Mouse (Mus musculus) lung, adult 2 months (tissue): ENCODE results near the gene Efna3. TPM values are rescaled to one million over a fixed set of nuclear protein-coding genes. Genes with fewer than 3 reads are reported as not detected.

Experiments
- DNase-seq: peaks from one replicate; pipeline ENCODE4 v3.0.0; 2022
- H3K4me1 ChIP-seq: fragments of 200-500 bp; 2 replicates; pipeline ENCODE4 v1.6.1; 2011; ENCODE audit warnings: low read length; ENCODE audit not compliant: control insufficient read depth, insufficient read depth
- H3K4me3 ChIP-seq: fragments of 200-500 bp; replicated peaks from 2 replicates; pipeline ENCODE3; 2011; ENCODE audit warnings: low read depth, mild to moderate bottlenecking, control low read depth, low read length; ENCODE audit errors: extremely low read depth
- CTCF ChIP-seq: fragments of 200-500 bp; IDR thresholded peaks from 2 replicates; pipeline ENCODE4 v1.5.1; 2011; ENCODE audit warnings: mild to moderate bottlenecking, low read length, control low read depth; ENCODE audit not compliant: insufficient read depth
- POLR2A ChIP-seq: fragments of 200-500 bp; IDR thresholded peaks from 2 replicates; pipeline ENCODE4 v1.6.1; 2011; ENCODE audit warnings: low read depth, mild to moderate bottlenecking, control low read depth, low read length, borderline replicate concordance; ENCODE audit errors: extremely low read depth
- WGBS: fragments of 180-500 bp; shearing (Covaris S2); methylation state at CpG from one replicate; pipeline ENCODE4 v1.1.7; 2018; 5-methylcytosine and 5-hydroxymethylcytosine counted together
- polyA plus RNA-seq: library from polyadenylated mRNA; depleted of rRNA; stranded (reverse); fragments of >200 nt; gene quantifications from 2 replicates; pipeline ENCODE4 v1.2.3, GENCODE M21; 2012

Efna3 gene
- polyA plus RNA-seq, 1 experiment = 20.3 TPM

DNA sequence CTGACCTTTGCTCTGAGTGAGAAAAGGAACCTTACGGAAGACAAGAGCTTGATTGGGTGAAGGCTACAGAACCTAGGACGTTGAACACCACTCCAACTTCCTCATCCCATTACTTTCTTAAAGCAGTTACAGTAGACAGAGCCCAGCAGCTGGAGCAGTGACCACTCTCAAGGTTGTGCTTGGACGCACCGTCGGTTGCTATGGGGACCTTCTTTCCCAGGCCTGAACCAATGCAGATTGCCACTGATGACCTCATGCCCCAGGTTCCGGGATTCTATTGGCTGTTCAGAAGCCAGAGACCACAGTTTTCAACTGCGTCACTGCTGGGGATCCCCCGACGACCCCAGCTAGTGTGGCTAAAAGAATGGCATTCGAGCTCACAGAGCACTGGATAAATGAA, 8.2 kb upstream of the Efna3 start:
- TF ChIP-seq CTCF (no peak), POLR2A (peak; percentile 31; the same call in 1 of the 2 replicates)
- 37% methylated on average over 10 of the region's 10 CpGs for WGBS
- no peak overlapping the region for H3K4me3 ChIP-seq
- no peak for DNase-seq
- H3K4me1 ChIP-seq = no peaks in the 10 kb centered on the region

DNA sequence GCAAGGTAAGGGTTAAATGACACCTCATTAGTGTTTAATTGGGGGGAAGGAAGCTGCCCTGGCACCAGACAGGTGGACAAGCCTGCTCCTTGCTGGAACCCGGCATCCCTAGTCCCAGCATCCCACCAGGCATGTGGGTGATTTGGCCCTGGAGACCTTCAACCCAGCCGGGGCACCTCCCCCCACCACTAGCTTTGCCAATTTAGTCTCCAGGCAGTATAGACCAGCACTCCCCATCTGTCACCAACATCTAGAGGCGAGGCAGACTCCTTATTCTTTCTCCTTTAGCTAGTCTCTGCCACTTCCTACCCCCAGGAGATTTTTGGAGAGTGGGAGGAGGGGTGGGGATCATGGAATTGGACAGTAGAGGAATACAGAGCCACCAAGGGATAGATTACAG, 7.6 kb upstream of the Efna3 start:
- 67% methylated on average over 3 of the region's 3 CpGs for WGBS

DNA sequence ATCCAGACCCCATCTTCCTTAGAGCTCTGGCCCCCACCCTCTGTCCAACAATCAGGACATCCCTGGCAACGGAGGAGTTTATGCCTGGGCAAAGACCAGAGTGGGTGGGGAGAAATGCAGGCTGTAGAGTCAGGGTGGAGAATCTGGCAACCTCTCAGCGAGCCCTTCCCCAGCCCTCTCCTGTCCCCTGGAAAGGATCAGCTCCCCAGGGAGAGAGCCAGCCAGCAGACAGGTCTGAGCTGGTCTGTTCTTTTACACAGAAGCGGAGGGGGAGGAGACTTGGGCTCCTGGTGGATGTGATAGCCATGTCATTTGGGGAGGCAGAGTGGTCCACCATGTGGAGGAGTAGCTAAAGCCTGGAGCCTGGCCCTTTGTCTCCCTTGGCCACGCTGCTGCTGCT, 5.9 kb upstream of the Efna3 start:
- TF ChIP-seq POLR2A (no peak), CTCF (no peak)
- DNase-seq = no peak
- no peak overlapping the region for H3K4me3 ChIP-seq
- H3K4me1 ChIP-seq = no peaks in the 10 kb centered on the region
- WGBS = 32% methylated on average over 4 of the region's 4 CpGs

More for the DNA sequence above, 7.6 kb upstream of the Efna3 start:
- TF ChIP-seq CTCF (no peak), POLR2A (no peak)
- no peak for DNase-seq
- Histone ChIP-seq H3K4me3 (no peak overlapping the region), H3K4me1 (no peaks in the 10 kb centered on the region)

DNA sequence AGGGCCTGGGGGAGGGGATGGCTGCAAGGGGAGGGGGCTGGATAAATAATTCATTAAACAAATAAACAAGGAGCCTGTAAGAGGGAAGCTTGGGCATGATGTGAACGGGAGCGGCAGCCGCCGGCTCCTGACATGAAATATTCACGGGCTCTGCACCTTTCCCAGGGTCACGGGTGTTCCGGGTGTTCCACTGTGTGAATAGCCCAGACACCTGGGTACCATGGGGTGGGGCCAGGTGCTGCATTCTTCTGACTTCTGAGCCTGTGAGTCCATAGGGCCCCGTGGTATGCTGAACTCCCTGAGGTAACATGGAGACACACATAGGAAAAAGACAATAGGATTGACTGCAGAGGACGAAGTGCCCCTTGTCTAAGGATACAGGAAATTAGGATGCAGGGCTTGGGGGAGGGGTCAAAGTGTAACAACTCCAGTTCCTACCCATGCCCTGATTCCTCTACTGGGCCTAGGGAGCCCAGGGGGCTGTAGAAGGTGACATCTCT, 4.7 kb upstream of the Efna3 start:
- TF ChIP-seq POLR2A = no peak
- TF ChIP-seq CTCF = no peak
- no peaks in the 10 kb centered on the region; the same call in 1 of the 2 replicates for H3K4me1 ChIP-seq
- no peak overlapping the region for H3K4me3 ChIP-seq
- WGBS = 42% methylated on average over 9 of the region's 9 CpGs
- DNase-seq = no peak

DNA sequence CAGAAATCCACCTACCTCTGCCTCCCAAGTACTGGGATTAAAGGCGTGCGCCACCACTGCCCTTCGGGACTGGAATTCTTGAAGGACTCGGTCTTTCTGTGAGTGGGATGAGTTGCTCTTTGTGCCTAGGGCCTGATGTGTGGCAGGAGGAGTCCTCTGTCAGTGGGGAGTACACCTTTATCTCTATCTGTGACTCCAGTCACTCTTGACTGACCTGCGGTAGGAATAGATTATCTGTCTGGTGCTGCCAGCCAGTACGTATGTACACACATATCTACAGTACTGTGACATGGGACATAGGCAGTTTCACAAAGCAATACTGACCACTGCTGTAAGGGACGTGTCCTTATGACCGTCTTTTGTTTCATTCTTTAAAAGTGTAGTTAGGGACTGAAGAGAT, 3.1 kb upstream of the Efna3 start:
- 91% methylated on average over 8 of the region's 8 CpGs for WGBS
- Histone ChIP-seq H3K4me3 (no peak overlapping the region), H3K4me1 (peaks cover 8% of the 10 kb centered on the region; the same call in 1 of the 2 replicates)
- TF ChIP-seq CTCF (no peak), POLR2A (no peak)
- no peak for DNase-seq

DNA sequence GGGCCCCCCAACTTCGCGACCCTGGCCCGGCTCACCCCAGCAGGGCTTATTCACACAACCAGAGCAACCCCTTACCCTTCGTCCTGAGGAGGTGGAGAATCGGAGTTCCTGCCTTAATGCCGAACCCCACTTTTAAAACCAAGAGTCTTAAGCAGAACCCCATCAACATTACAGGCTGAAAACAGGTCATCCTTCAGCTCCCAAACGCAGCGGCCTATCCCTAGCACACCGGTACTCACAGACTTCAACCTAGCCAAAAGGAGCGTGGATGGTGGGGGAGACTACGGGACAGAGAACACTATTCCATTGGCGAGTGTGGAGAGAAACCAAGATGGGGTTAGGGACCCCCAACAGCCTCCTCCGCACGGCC, 649 bp downstream of the Efna3 start:
- WGBS = 2% methylated on average over 14 of the region's 14 CpGs
- no peak for TF ChIP-seq POLR2A
- TF ChIP-seq CTCF = no peak
- Histone ChIP-seq H3K4me1 (peaks cover 11% of the 10 kb centered on the region; the same call in 1 of the 2 replicates), H3K4me3 (no peak overlapping the region)
- DNase-seq = no peak

DNA sequence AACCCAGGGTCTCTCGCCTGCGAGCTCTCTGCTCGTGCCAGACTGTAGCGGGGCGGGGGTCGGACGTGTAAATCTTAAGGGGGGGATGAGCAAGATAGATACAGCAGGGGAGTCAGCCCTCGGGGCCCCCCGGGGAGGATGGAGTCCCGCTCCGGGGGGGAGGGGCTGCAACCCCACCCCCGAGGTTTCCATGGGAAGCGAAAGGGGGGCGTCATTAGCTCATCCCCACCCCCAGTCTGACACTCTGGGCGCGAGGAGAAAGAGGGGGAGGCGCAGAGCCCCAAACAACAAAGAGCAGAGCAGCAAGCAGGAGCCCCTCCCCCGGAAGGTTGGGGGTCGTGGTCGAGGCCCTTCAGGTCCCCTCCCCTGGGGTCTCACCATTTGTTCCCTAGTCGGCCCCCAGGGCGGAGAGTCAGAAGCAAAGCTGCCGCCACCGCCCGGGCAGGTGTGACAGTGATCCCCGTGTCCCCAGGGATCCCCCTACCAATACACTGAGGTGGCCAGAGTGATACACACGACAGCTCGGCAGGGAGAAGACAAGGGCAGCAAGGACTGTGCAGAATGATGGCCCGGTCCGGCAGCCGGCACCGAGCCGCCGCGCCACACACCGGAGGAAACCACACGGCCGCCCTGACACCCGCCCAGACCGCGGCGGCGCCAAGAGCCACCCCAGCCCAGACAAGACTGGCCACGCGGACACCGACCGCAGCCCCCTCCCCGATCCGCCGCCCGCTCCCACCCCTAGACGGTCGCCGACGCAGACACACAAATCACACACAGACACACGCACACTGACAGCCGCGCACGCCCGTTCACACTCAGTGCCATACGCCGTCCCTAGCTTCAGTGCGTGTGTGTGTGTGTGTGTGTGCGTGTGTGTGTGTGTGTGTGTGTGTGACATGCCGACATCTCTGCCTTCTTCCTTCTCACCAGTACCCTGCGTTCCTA, 1.3 kb downstream of the Efna3 start:
- DNase-seq = no peak
- 1% methylated on average over 64 of the region's 66 CpGs for WGBS
- TF ChIP-seq CTCF (no peak), POLR2A (no peak)
- Histone ChIP-seq H3K4me1 (peaks cover 13% of the 10 kb centered on the region; the same call in 1 of the 2 replicates), H3K4me3 (peak overlapping the region; percentile 6)

DNA sequence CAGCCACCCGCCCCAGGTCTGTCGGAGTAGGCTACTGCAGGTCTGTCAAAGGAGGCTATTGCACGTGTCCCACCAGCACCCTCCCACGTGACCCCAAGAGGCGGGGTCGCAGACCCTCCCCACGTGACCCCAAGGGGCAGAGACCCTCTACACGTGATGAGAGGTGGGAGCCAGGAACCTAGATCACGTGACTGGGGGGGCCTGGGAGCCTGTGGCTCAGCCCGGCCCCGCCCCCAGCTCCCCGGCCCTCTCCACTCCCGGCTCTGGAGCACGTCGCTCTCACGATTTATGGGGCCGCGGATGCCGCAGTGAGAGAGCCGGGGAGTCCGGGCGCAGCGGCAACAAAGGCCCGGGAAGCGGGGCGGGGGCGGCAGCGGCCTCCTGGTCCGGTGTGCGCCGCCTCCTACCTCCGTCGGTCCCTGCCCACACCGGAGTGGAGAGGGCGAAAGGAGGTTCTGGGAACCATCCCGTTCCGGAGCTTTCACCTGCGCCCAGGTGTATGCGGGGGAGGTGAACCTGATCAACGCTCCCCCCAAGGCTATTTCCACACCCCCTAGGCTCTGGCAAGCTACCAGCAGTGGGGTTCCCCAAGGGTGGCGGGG, 2.1 kb downstream of the Efna3 start:
- peak overlapping the region; percentile 2 for H3K4me3 ChIP-seq
- DNase-seq = no peak
- TF ChIP-seq CTCF (no peak), POLR2A (no peak)
- under 1% methylated on average over 41 of the region's 41 CpGs for WGBS
- peaks cover 19% of the 10 kb centered on the region; the same call in 1 of the 2 replicates for H3K4me1 ChIP-seq

DNA sequence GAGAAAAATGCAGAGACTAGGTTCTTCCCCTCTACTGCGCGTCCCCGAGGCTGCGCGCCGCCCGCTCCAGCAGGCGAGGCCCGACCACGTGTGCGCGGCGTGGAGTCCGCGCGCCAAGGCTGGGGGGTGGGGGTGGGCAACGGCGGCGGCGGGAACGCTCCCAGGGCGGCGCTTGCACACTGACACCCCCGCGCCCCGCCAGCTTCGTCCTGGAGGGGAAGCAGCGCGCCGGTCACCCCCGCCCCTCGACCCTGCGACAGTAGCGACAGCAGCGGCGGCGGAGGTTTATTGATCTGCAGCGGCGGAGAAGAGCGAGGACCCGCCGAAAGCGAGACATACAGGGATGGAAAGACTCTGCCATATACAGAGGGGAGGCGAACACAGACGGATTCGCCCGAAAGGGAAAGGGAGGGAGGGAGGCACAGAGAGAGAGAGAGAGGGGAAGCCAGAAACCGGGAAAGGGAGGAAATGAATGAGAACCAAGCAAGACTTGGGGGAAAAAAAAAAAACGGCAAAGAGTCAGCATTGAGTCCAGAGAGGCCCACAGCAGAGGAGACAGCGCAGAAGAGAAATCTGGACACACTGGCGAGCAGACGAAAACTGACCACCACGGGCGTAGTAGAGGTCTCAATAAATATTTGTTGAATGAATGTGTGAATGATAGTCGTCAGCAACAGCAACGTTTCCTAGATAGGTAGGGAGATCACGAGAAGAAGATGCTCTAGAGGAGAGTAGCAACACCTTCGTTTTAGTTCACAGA, 3.0 kb downstream of the Efna3 start:
- peaks cover 21% of the 10 kb centered on the region; the same call in 1 of the 2 replicates for H3K4me1 ChIP-seq

More for the DNA sequence above, 3.0 kb downstream of the Efna3 start:
- no peak overlapping the region for H3K4me3 ChIP-seq
- DNase-seq = no peak
- 3% methylated on average over 58 of the region's 58 CpGs for WGBS
- TF ChIP-seq CTCF (no peak), POLR2A (no peak)
